Mouse (Mus musculus): ENCODE measurements at regions not wholly inside any gene's neighbourhood (a gene's known extent, or its start where the extent isn't known, plus 50 kb on each side); places are given as distances from the start of the nearest gene placed in this dataset.

- peak; percentile 92 for ATAC-seq (replicated peaks; ENCODE audit: low read depth, poor library complexity, severe bottlenecking)
Measured at GRCm38 (mm10) chr4:24154418-24154817, 341.8 kb upstream of the Mms22l start.

GRCm38 (mm10) chr4:24173750-24174149 lies 322.5 kb upstream of the Mms22l start:
- no peak for ATAC-seq (replicated peaks; ENCODE audit: low read depth, poor library complexity, severe bottlenecking)

GRCm38 (mm10) chr4:24213262-24214036 lies 282.8 kb upstream of the Mms22l start:
- ATAC-seq (replicated peaks; ENCODE audit: low read depth, poor library complexity, severe bottlenecking) = no peak

GRCm38 (mm10) chr4:24214037-24214362 lies 282.3 kb upstream of the Mms22l start:
- no peak for ATAC-seq (replicated peaks; ENCODE audit: low read depth, poor library complexity, severe bottlenecking)

GRCm38 (mm10) chr4:24218383-24218934 lies 277.8 kb upstream of the Mms22l start:
- no peak for ATAC-seq (replicated peaks; ENCODE audit: low read depth, poor library complexity, severe bottlenecking)

GRCm38 (mm10) chr4:24219074-24219497 lies 277.2 kb upstream of the Mms22l start:
- no peak for ATAC-seq (replicated peaks; ENCODE audit: low read depth, poor library complexity, severe bottlenecking)

- ATAC-seq (replicated peaks; ENCODE audit: low read depth, poor library complexity, severe bottlenecking) = no peak
Measured at GRCm38 (mm10) chr4:24219583-24219982, 276.7 kb upstream of the Mms22l start.

- no peak for ATAC-seq (replicated peaks; ENCODE audit: low read depth, poor library complexity, severe bottlenecking)
Measured at GRCm38 (mm10) chr4:24245124-24245523, 251.1 kb upstream of the Mms22l start.

GRCm38 (mm10) chr4:24248142-24249054 lies 247.9 kb upstream of the Mms22l start:
- no peak for ATAC-seq (replicated peaks; ENCODE audit: low read depth, poor library complexity, severe bottlenecking)

- peak; percentile 73; the same call in 1 of the 2 replicates for ATAC-seq (replicated peaks; ENCODE audit: low read depth, poor library complexity, severe bottlenecking)
Measured at GRCm38 (mm10) chr4:24249243-24249970, 246.8 kb upstream of the Mms22l start.

- ATAC-seq (replicated peaks; ENCODE audit: low read depth, poor library complexity, severe bottlenecking) = 0 out of 2 replicates have a peak, but pooled peaks have one; percentile 39
Measured at GRCm38 (mm10) chr4:24278154-24278553, 218.1 kb upstream of the Mms22l start.

All from common myeloid progenitor, adult 5-6 weeks (primary cell).